Comparison of ENCODE assay signal across 17 mouse cellular contexts in genomic region chr5:124992323-124992722, GRCm38 (mm10). TPM values are rescaled to one million over a fixed set of nuclear protein-coding genes. Genes with fewer than 3 reads are reported as not detected.
A peak's percentile ranks its signal among the peaks of the same experiment; 100 is the strongest.
DNase-seq lines count a peak whose midpoint lies in the region; ATAC-seq lines count a peak whose summit lies in the region.
"Had no signal": no experiment of that assay in that cellular context is flagged by ENCODE, and none has a peak within 500 bp of the region (broad histone marks: within the 10 kb centered on the region; RNA-seq: fewer than 3 reads in every experiment).

No protein-coding gene starts in this region.

- H3K36me3 ChIP-seq in heart, embryonic 11.5 days (ENCODE audit: control insufficient read depth, insufficient read depth, low read length): no peaks in the 10 kb centered on the region
- H3K36me3 ChIP-seq in kidney, embryonic 15.5 days: no peaks in the 10 kb centered on the region
- no peaks in the 10 kb centered on the region for H3K36me3 ChIP-seq in intestine, embryonic 15.5 days
- H3K36me3 ChIP-seq: midbrain, embryonic 10.5 days had no signal

- DNase-seq in heart, postnatal 36 days: no peak
- DNase-seq in kidney, adult 11 months: no peak
- DNase-seq in right cerebral cortex, postnatal 10 days (ENCODE audit: low spot score in 2 of 2): no peak
- DNase-seq: cerebellum, adult 9-11 months; forebrain, postnatal 0 days; thymus, postnatal 14 days had no signal

- H3K27ac ChIP-seq in heart, embryonic 11.5 days (ENCODE audit: low read depth, low read length): peak overlapping the region; percentile 25; the same call in 1 of the 2 replicates
- H3K27ac ChIP-seq in kidney, embryonic 15.5 days: peak overlapping the region; percentile 72
- peak overlapping the region; percentile 30; the same call in 1 of the 2 replicates for H3K27ac ChIP-seq in brown adipose tissue, adult 24 weeks (replicated peaks; ENCODE audit: low read depth, low read length)
- H3K27ac ChIP-seq in intestine, embryonic 15.5 days: 0 out of 2 replicates have a peak overlapping the region, but pooled peaks have one; percentile 1
- H3K27ac ChIP-seq: layer of hippocampus, adult 2 months; left cerebral cortex, adult 2 months; midbrain, embryonic 10.5 days had no signal

- H3K27me3 ChIP-seq in heart, embryonic 11.5 days (ENCODE audit: control insufficient read depth, insufficient read depth, low read length): no peaks in the 10 kb centered on the region
- no peaks in the 10 kb centered on the region for H3K27me3 ChIP-seq in kidney, embryonic 15.5 days
- no peaks in the 10 kb centered on the region for H3K27me3 ChIP-seq in intestine, embryonic 15.5 days (replicated peaks)

- no peak for ATAC-seq in heart, embryonic 11.5 days (replicated peaks; ENCODE audit: insufficient number of reproducible peaks, low FRiP score, low TSS enrichment)
- no peak for ATAC-seq in kidney, embryonic 15.5 days (replicated peaks; ENCODE audit: low FRiP score)
- ATAC-seq in intestine, embryonic 15.5 days: no peak
- ATAC-seq: activated CD4-positive, CD25-positive, alpha-beta regulatory T cell, adult 4 months; forebrain, postnatal 0 days; inflammation-experienced regulatory T-cells, adult 6 months had no signal

- no peak overlapping the region for H3K4me2 ChIP-seq in heart, embryonic 11.5 days
- H3K4me2 ChIP-seq in kidney, embryonic 15.5 days: 0 out of 2 replicates have a peak overlapping the region, but pooled peaks have one; percentile 0
- no peak overlapping the region for H3K4me2 ChIP-seq in intestine, embryonic 15.5 days (replicated peaks)
- H3K4me2 ChIP-seq: liver, embryonic 11.5 days had no signal

- intact Hi-C loops in heart, postnatal 36 days (cut with DNase I): loop anchor here (2.0 kb wide), 1 partner anchor 34 kb away; no protein-coding TSS in a partner anchor

- H3K9ac ChIP-seq in heart, embryonic 11.5 days (ENCODE audit: low read depth, low read length): no peak overlapping the region
- no peak overlapping the region for H3K9ac ChIP-seq in kidney, embryonic 15.5 days
- H3K9ac ChIP-seq in intestine, embryonic 15.5 days: no peak overlapping the region
- H3K9ac ChIP-seq: forebrain, postnatal 0 days had no signal

- H3K4me1 ChIP-seq in heart, embryonic 11.5 days (ENCODE audit: control insufficient read depth, insufficient read depth, low read length): no peaks in the 10 kb centered on the region
- peaks cover 13% of the 10 kb centered on the region for H3K4me1 ChIP-seq in kidney, embryonic 15.5 days
- peaks cover 8% of the 10 kb centered on the region for H3K4me1 ChIP-seq in brown adipose tissue, adult 24 weeks (ENCODE audit: control insufficient read depth, insufficient read depth, insufficient read length, low read length)
- H3K4me1 ChIP-seq in intestine, embryonic 15.5 days (replicated peaks): peaks cover 2% of the 10 kb centered on the region; the same call in 1 of the 2 replicates

- H3K9me3 ChIP-seq in heart, embryonic 11.5 days (replicated peaks; ENCODE audit: control insufficient read depth, low read length): no peaks in the 10 kb centered on the region
- H3K9me3 ChIP-seq in kidney, embryonic 15.5 days (replicated peaks): no peaks in the 10 kb centered on the region
- no peaks in the 10 kb centered on the region for H3K9me3 ChIP-seq in intestine, embryonic 15.5 days
- H3K9me3 ChIP-seq: midbrain, embryonic 10.5 days had no signal

- WGBS in heart, embryonic 11.5 days (ENCODE audit: insufficient replicate concordance): 76% methylated on average over 8 of the region's 8 CpGs
- 83% methylated on average over 8 of the region's 8 CpGs for WGBS in kidney, embryonic 15.5 days
- 84% methylated on average over 8 of the region's 8 CpGs for WGBS in intestine, embryonic 15.5 days

- H3K4me3 ChIP-seq in heart, embryonic 11.5 days (ENCODE audit: low read depth, low read length): no peak overlapping the region
- H3K4me3 ChIP-seq in kidney, embryonic 15.5 days (replicated peaks): no peak overlapping the region
- H3K4me3 ChIP-seq in brown adipose tissue, adult 24 weeks (ENCODE audit: insufficient read depth, low read depth, low read length): no peak overlapping the region
- no peak overlapping the region for H3K4me3 ChIP-seq in intestine, embryonic 15.5 days (replicated peaks)
- H3K4me3 ChIP-seq: layer of hippocampus, adult 2 months; left cerebral cortex, adult 2 months; midbrain, embryonic 10.5 days had no signal

RNA-seq across cellular contexts. Expression of gene Rflna, which starts 10.7 kb away (rescaled TPM):
- 1.0 and 1.1 TPM in 2 replicates for polyA plus RNA-seq in heart, embryonic 11.5 days (2014; fragmentation: Nextera tagmentation; extraction: Ambion mirVana)
- under 1 TPM in 1 of 2 experiments, not detected in 1; 0.47 TPM for total RNA-seq in heart, postnatal 36 days (2021)
- 4.6 and 5.0 TPM in 2 replicates for polyA plus RNA-seq in kidney, embryonic 15.5 days (2015; fragmentation: Nextera tagmentation; extraction: Ambion mirVana)
- polyA plus RNA-seq in brown adipose tissue, adult 24 weeks (2012; ENCODE audit: insufficient read depth, insufficient read length, missing spikeins): not detected in 2 replicates
- 2.0 and 2.2 TPM in 2 replicates for polyA plus RNA-seq in intestine, embryonic 15.5 days (2015; fragmentation: Nextera tagmentation; extraction: Ambion mirVana)
- total RNA-seq: hematopoietic stem cell, adult 5-6 weeks had no signal

Comparison
In these comparisons a context has a peak if more than half of its experiments do, and no peak if none do; other contexts are left out.
1. H3K27ac ChIP-seq: peak in every context shown above with its lines; median percentile 72 in kidney, embryonic 15.5 days; 30 in brown adipose tissue, adult 24 weeks; 25 in heart, embryonic 11.5 days; 1 in intestine, embryonic 15.5 days.